Mouse (Mus musculus): ENCODE measurements around the gene Arhgap1. TPM values are rescaled to one million over a fixed set of nuclear protein-coding genes. Genes with fewer than 3 reads are reported as not detected.

The Arhgap1 gene
- polyA plus RNA-seq (2017; shearing (Covaris generic)): 114 TPM

GRCm38 (mm10) chr2:91649553-91650359 is at the start of gene Arhgap1, which contains the start of gene Zfp408:
Gene Arhgap1 (plus strand): TSS chr2:91649860.
Gene Zfp408 (minus strand): TSS chr2:91649791.

DNA sequence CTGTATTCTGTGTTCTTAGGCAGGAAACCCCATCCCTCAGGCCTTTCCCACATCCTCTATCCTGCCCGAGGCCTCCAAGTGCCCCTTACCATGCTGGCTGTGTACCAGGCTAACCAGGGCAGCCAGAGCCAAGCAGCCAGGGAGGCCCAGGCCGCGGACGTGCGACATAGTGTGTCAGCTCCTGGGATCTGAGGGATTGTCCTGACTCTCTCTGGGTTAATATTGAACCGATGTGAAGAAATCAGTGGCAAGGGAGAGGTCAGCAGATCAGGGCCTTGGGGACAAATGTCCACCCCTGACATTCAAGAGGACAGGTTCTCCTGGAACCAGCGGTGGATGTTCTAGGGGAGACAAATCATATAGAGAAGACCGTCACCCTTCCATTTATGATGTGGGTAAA is 13.4 kb upstream of the Arhgap1 start, which contains the start of gene F2:
TSS of gene F2 (minus strand) at position 186 of the 400 bp plus-strand sequence.

DNA sequence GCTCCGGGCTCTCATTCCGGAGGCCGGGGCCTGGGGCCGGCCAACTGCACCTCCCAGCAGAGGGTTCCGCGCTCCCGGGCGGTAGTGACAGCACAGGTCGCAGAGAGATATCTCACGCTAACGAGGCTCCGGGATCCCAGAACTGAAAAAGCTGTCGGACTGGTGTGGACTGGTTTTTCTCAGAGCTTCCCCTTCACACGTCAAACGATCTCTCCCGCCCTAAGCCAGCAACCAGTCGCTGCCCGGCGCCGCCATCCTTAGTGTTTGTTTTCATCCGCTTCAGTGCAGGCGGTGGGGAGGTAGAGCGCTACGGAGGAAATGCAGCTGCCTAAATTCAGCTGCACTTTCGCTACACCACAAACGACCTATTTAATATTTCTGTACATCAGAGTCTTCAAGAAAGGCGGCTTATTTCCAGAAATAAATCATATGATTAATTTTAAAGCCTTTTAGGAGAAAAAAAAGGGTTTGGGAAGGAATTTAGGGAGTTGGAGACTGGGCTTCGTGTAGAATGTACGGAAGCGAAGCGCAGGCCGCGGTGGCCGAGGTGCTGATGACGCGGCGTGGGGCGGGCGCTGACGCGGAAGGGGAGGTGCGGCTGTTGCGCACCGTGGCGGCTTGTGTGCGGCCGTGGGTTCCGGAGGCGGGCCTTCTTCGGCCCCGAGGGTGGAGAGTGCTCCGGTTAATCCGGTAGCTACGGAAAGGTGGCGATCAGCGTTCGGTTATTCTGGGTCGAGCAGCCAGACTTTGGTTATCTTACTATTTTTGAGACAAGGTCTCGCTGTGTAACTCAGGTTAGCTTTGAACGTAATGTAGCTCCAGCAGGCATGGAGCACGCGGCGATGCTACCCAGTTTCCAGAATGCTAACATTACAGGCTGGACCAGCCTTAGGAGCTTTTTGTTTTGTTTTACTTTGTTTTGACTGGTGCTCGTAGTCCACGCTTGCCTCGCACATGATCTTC is 60.9 kb downstream of the Arhgap1 start, which contains the start of the genes Atg13 and Harbi1:
TSS of gene Atg13 (minus strand) at position 305 of the 963 bp plus-strand sequence.
TSS of gene Harbi1 (plus strand) at position 581 of the 963 bp plus-strand sequence.

Other genes starting within 250 kb of the Arhgap1 start
- 16.4 TPM for gene 1110051M20Rik, start 205.2 kb upstream of the Arhgap1 start, polyA plus RNA-seq (2017; shearing (Covaris generic))
- 0.35 TPM for gene Lrp4, start 192.3 kb upstream of the Arhgap1 start, polyA plus RNA-seq (2017; shearing (Covaris generic))
- 27.1 TPM for gene Ckap5, start 123.1 kb upstream of the Arhgap1 start, polyA plus RNA-seq (2017; shearing (Covaris generic))
- gene F2, start 13.4 kb upstream of the Arhgap1 start, polyA plus RNA-seq (2017; shearing (Covaris generic)): not detected
- gene Zfp408, start 69 bp upstream of the Arhgap1 start, polyA plus RNA-seq (2017; shearing (Covaris generic)): 10.9 TPM
- gene Atg13, start 60.7 kb downstream of the Arhgap1 start, polyA plus RNA-seq (2017; shearing (Covaris generic)): 48.5 TPM
- 5.2 TPM for gene Harbi1, start 61.0 kb downstream of the Arhgap1 start, polyA plus RNA-seq (2017; shearing (Covaris generic))
- gene Ambra1, start 80.3 kb downstream of the Arhgap1 start, polyA plus RNA-seq (2017; shearing (Covaris generic)): 39.2 TPM